Mouse (Mus musculus): ENCODE data around the gene Bcar3. TPM values are rescaled to one million over a fixed set of nuclear protein-coding genes. Genes with fewer than 3 reads are reported as not detected.

Bcar3 gene
- polyA plus RNA-seq, 1 experiment = 47.6 TPM

GRCm38 (mm10) chr3:122490574-122490973, 196.6 kb downstream of the Bcar3 start:
- Histone ChIP-seq H3K4me1 (ENCODE audit: control insufficient read depth, insufficient read depth, low read length) (no peaks in the 10 kb centered on the region; the same call in 1 of the 2 replicates), H3K4me3 (replicated peaks; ENCODE audit: extremely low read depth, low read depth, low read length) (no peak overlapping the region)
- TF ChIP-seq POLR2A (IDR thresholded peaks at IDR 0.05; ENCODE audit: borderline replicate concordance, extremely low read depth, low read depth, low read length) (no peak), CTCF (IDR thresholded peaks at IDR 0.05; ENCODE audit: insufficient read depth, low read length) (no peak)
- no peak for DNase-seq
- 81% methylated on average over 6 of the region's 6 CpGs for WGBS

- WGBS = 94% methylated on average over 3 of the region's 3 CpGs
Measured at GRCm38 (mm10) chr3:122492006-122492405, 198.1 kb downstream of the Bcar3 start.

GRCm38 (mm10) chr3:122492872-122493615, 199.1 kb downstream of the Bcar3 start:
- TF ChIP-seq CTCF (IDR thresholded peaks at IDR 0.05; ENCODE audit: insufficient read depth, low read length) (no peak), POLR2A (IDR thresholded peaks at IDR 0.05; ENCODE audit: borderline replicate concordance, extremely low read depth, low read depth, low read length) (no peak)
- no peak for DNase-seq
- 0 out of 2 replicates have a peak, but pooled peaks cover 3% of the 10 kb centered on the region for H3K4me1 ChIP-seq (ENCODE audit: control insufficient read depth, insufficient read depth, low read length)
- no peak overlapping the region for H3K4me3 ChIP-seq (replicated peaks; ENCODE audit: extremely low read depth, low read depth, low read length)
- 79% methylated on average over 21 of the region's 21 CpGs for WGBS

More at GRCm38 (mm10) chr3:122492006-122492405, 198.1 kb downstream of the Bcar3 start:
- Histone ChIP-seq H3K4me1 (ENCODE audit: control insufficient read depth, insufficient read depth, low read length) (no peaks in the 10 kb centered on the region; the same call in 1 of the 2 replicates), H3K4me3 (replicated peaks; ENCODE audit: extremely low read depth, low read depth, low read length) (no peak overlapping the region)
- no peak for DNase-seq
- no peak for TF ChIP-seq POLR2A (IDR thresholded peaks at IDR 0.05; ENCODE audit: borderline replicate concordance, extremely low read depth, low read depth, low read length)
- TF ChIP-seq CTCF (IDR thresholded peaks at IDR 0.05; ENCODE audit: insufficient read depth, low read length) = no peak

GRCm38 (mm10) chr3:122494764-122495163, 200.8 kb downstream of the Bcar3 start:
- TF ChIP-seq CTCF (IDR thresholded peaks at IDR 0.05; ENCODE audit: insufficient read depth, low read length) = no peak
- TF ChIP-seq POLR2A (IDR thresholded peaks at IDR 0.05; ENCODE audit: borderline replicate concordance, extremely low read depth, low read depth, low read length) = no peak
- WGBS = 71% methylated on average over 6 of the region's 6 CpGs
- Histone ChIP-seq H3K4me3 (replicated peaks; ENCODE audit: extremely low read depth, low read depth, low read length) (no peak overlapping the region), H3K4me1 (ENCODE audit: control insufficient read depth, insufficient read depth, low read length) (0 out of 2 replicates have a peak, but pooled peaks cover 3% of the 10 kb centered on the region)
- no peak for DNase-seq

GRCm38 (mm10) chr3:122497871-122498270, 203.9 kb downstream of the Bcar3 start:
- DNase-seq = no peak
- WGBS = 55% methylated on average over 6 of the region's 6 CpGs

GRCm38 (mm10) chr3:122498528-122498927, 204.6 kb downstream of the Bcar3 start:
- no peak for DNase-seq
- H3K4me1 ChIP-seq (ENCODE audit: control insufficient read depth, insufficient read depth, low read length) = 0 out of 2 replicates have a peak, but pooled peaks cover 3% of the 10 kb centered on the region
- H3K4me3 ChIP-seq (replicated peaks; ENCODE audit: extremely low read depth, low read depth, low read length) = no peak overlapping the region
- WGBS = 90% methylated on average over 7 of the region's 7 CpGs
- TF ChIP-seq CTCF (IDR thresholded peaks at IDR 0.05; ENCODE audit: insufficient read depth, low read length) (no peak), POLR2A (IDR thresholded peaks at IDR 0.05; ENCODE audit: borderline replicate concordance, extremely low read depth, low read depth, low read length) (no peak)

More at GRCm38 (mm10) chr3:122497871-122498270, 203.9 kb downstream of the Bcar3 start:
- Histone ChIP-seq H3K4me3 (replicated peaks; ENCODE audit: extremely low read depth, low read depth, low read length) (no peak overlapping the region), H3K4me1 (ENCODE audit: control insufficient read depth, insufficient read depth, low read length) (0 out of 2 replicates have a peak, but pooled peaks cover 3% of the 10 kb centered on the region)
- TF ChIP-seq POLR2A (IDR thresholded peaks at IDR 0.05; ENCODE audit: borderline replicate concordance, extremely low read depth, low read depth, low read length) (no peak), CTCF (IDR thresholded peaks at IDR 0.05; ENCODE audit: insufficient read depth, low read length) (no peak)

GRCm38 (mm10) chr3:122499647-122500046, 205.7 kb downstream of the Bcar3 start:
- Histone ChIP-seq H3K4me1 (ENCODE audit: control insufficient read depth, insufficient read depth, low read length) (0 out of 2 replicates have a peak, but pooled peaks cover 3% of the 10 kb centered on the region), H3K4me3 (replicated peaks; ENCODE audit: extremely low read depth, low read depth, low read length) (no peak overlapping the region)
- TF ChIP-seq POLR2A (IDR thresholded peaks at IDR 0.05; ENCODE audit: borderline replicate concordance, extremely low read depth, low read depth, low read length) = no peak
- no peak for TF ChIP-seq CTCF (IDR thresholded peaks at IDR 0.05; ENCODE audit: insufficient read depth, low read length)
- no peak for DNase-seq
- 88% methylated on average over 6 of the region's 6 CpGs for WGBS

- DNase-seq = no peak
- TF ChIP-seq CTCF (IDR thresholded peaks at IDR 0.05; ENCODE audit: insufficient read depth, low read length) = no peak
- TF ChIP-seq POLR2A (IDR thresholded peaks at IDR 0.05; ENCODE audit: borderline replicate concordance, extremely low read depth, low read depth, low read length) = no peak
- Histone ChIP-seq H3K4me1 (ENCODE audit: control insufficient read depth, insufficient read depth, low read length) (0 out of 2 replicates have a peak, but pooled peaks cover 3% of the 10 kb centered on the region), H3K4me3 (replicated peaks; ENCODE audit: extremely low read depth, low read depth, low read length) (no peak overlapping the region)
- 87% methylated on average over 9 of the region's 9 CpGs for WGBS
Measured at GRCm38 (mm10) chr3:122500929-122501328, 207.0 kb downstream of the Bcar3 start.

GRCm38 (mm10) chr3:122506343-122506916, 212.5 kb downstream of the Bcar3 start:
- H3K4me3 ChIP-seq (replicated peaks; ENCODE audit: extremely low read depth, low read depth, low read length) = no peak overlapping the region
- H3K4me1 ChIP-seq (ENCODE audit: control insufficient read depth, insufficient read depth, low read length) = peaks cover 9% of the 10 kb centered on the region; the same call in 1 of the 2 replicates
- DNase-seq = no peak
- TF ChIP-seq CTCF (IDR thresholded peaks at IDR 0.05; ENCODE audit: insufficient read depth, low read length) = no peak
- 63% methylated on average over 10 of the region's 10 CpGs for WGBS

Data from lung, adult 2 months (tissue).